Mouse (Mus musculus): ENCODE measurements around the gene Eml5. TPM values are rescaled to one million over a fixed set of nuclear protein-coding genes. Genes with fewer than 3 reads are reported as not detected.

The Eml5 gene
- polyA plus RNA-seq, 1 experiment = 0.32 TPM

GRCm38 (mm10) chr12:98802245-98802644 lies 99.0 kb downstream of the Eml5 start:
- Histone ChIP-seq H3K27ac (ENCODE audit: insufficient read depth, low read depth, low read length) (no peak overlapping the region), H3K4me1 (ENCODE audit: control insufficient read depth, insufficient read depth, insufficient read length, low read length) (no peaks in the 10 kb centered on the region), H3K27me3 (ENCODE audit: control insufficient read depth, insufficient read depth, low read length) (no peaks in the 10 kb centered on the region), H3K4me3 (ENCODE audit: low read depth, low read length) (no peak overlapping the region), H3K36me3 (ENCODE audit: control insufficient read depth, insufficient read depth, low read length) (no peaks in the 10 kb centered on the region)
- TF ChIP-seq POLR2A (IDR thresholded peaks at IDR 0.05; ENCODE audit: low read depth, low read length) (no peak), CTCF (IDR thresholded peaks at IDR 0.05; ENCODE audit: extremely low read depth, insufficient read length, insufficient replicate concordance, low read depth, low read length) (no peak)
- WGBS = 77% methylated on average over 3 of the region's 3 CpGs

DNA sequence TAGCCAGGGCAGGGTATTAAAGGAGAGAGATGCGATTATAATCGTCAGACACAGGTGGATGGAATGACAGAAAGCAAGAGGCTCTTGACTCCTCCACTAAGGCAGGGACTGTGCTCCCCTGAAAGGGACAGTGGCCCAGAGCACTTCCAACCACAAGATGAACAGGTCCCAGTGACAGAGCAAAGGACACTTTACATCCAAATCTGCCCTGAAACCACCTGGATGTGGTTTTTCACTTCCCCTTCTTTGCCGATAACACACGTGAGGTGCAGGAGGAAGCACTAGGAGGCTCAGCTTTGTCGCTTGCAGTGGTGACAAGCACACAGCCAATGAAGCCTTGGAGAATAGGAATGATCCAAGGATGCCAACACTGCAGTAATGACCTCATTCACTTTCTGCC lies 101.0 kb downstream of the Eml5 start:
- Histone ChIP-seq H3K4me3 (ENCODE audit: low read depth, low read length) (no peak overlapping the region), H3K27ac (ENCODE audit: insufficient read depth, low read depth, low read length) (no peak overlapping the region), H3K36me3 (ENCODE audit: control insufficient read depth, insufficient read depth, low read length) (peaks cover 3% of the 10 kb centered on the region; the same call in 1 of the 2 replicates), H3K27me3 (ENCODE audit: control insufficient read depth, insufficient read depth, low read length) (no peaks in the 10 kb centered on the region), H3K4me1 (ENCODE audit: control insufficient read depth, insufficient read depth, insufficient read length, low read length) (no peaks in the 10 kb centered on the region)
- TF ChIP-seq POLR2A (IDR thresholded peaks at IDR 0.05; ENCODE audit: low read depth, low read length) (no peak), CTCF (IDR thresholded peaks at IDR 0.05; ENCODE audit: extremely low read depth, insufficient read length, insufficient replicate concordance, low read depth, low read length) (no peak)
- 73% methylated on average over 5 of the region's 5 CpGs for WGBS

- Histone ChIP-seq H3K36me3 (ENCODE audit: control insufficient read depth, insufficient read depth, low read length) (peaks cover 17% of the 10 kb centered on the region), H3K27ac (ENCODE audit: insufficient read depth, low read depth, low read length) (no peak overlapping the region), H3K4me3 (ENCODE audit: low read depth, low read length) (no peak overlapping the region), H3K27me3 (ENCODE audit: control insufficient read depth, insufficient read depth, low read length) (no peaks in the 10 kb centered on the region), H3K4me1 (ENCODE audit: control insufficient read depth, insufficient read depth, insufficient read length, low read length) (no peaks in the 10 kb centered on the region)
- TF ChIP-seq CTCF (IDR thresholded peaks at IDR 0.05; ENCODE audit: extremely low read depth, insufficient read length, insufficient replicate concordance, low read depth, low read length) (no peak), POLR2A (IDR thresholded peaks at IDR 0.05; ENCODE audit: low read depth, low read length) (no peak)
- WGBS = 96% methylated on average over 3 of the region's 3 CpGs
These were observed 105.5 kb downstream of the Eml5 start for GRCm38 (mm10) chr12:98795731-98796318.

- TF ChIP-seq CTCF (IDR thresholded peaks at IDR 0.05; ENCODE audit: extremely low read depth, insufficient read length, insufficient replicate concordance, low read depth, low read length) (no peak), POLR2A (IDR thresholded peaks at IDR 0.05; ENCODE audit: low read depth, low read length) (no peak)
- H3K27me3 ChIP-seq (ENCODE audit: control insufficient read depth, insufficient read depth, low read length) = no peaks in the 10 kb centered on the region
- H3K4me3 ChIP-seq (ENCODE audit: low read depth, low read length) = no peak overlapping the region
- WGBS = 83% methylated on average over 1 of the region's 1 CpGs
- H3K27ac ChIP-seq (ENCODE audit: insufficient read depth, low read depth, low read length) = no peak overlapping the region
- H3K36me3 ChIP-seq (ENCODE audit: control insufficient read depth, insufficient read depth, low read length) = peaks cover 61% of the 10 kb centered on the region
- H3K4me1 ChIP-seq (ENCODE audit: control insufficient read depth, insufficient read depth, insufficient read length, low read length) = no peaks in the 10 kb centered on the region
These were observed 117.0 kb downstream of the Eml5 start for GRCm38 (mm10) chr12:98784251-98784650.

DNA sequence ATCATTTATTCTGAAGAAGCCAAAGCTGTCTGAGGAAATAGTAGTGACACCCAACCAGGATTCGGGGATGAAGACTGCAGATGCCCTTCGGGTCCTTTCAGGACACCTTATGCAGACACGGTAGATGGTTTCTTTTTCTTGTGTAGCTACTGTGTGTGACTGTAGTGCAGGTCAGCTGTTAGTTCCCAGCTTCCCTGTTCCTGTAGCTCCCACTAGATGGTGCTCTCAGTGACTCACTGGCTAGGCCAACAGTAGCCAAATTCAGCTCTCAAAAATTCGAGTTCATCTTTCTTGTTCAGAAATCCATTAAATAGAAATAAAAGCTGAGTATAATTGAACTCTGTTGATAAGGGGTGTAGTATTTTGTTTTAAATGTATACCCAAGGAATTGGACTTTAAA lies 122.1 kb downstream of the Eml5 start:
- Histone ChIP-seq H3K27me3 (ENCODE audit: control insufficient read depth, insufficient read depth, low read length) (no peaks in the 10 kb centered on the region), H3K4me1 (ENCODE audit: control insufficient read depth, insufficient read depth, insufficient read length, low read length) (no peaks in the 10 kb centered on the region), H3K4me3 (ENCODE audit: low read depth, low read length) (no peak overlapping the region), H3K27ac (ENCODE audit: insufficient read depth, low read depth, low read length) (no peak overlapping the region), H3K36me3 (ENCODE audit: control insufficient read depth, insufficient read depth, low read length) (peaks cover 53% of the 10 kb centered on the region)
- TF ChIP-seq CTCF (IDR thresholded peaks at IDR 0.05; ENCODE audit: extremely low read depth, insufficient read length, insufficient replicate concordance, low read depth, low read length) (peak; percentile 31; the same call in 1 of the 2 replicates), POLR2A (IDR thresholded peaks at IDR 0.05; ENCODE audit: low read depth, low read length) (no peak)
- 62% methylated on average over 4 of the region's 4 CpGs for WGBS

- Histone ChIP-seq H3K27me3 (ENCODE audit: control insufficient read depth, insufficient read depth, low read length) (no peaks in the 10 kb centered on the region), H3K4me3 (ENCODE audit: low read depth, low read length) (no peak overlapping the region), H3K4me1 (ENCODE audit: control insufficient read depth, insufficient read depth, insufficient read length, low read length) (no peaks in the 10 kb centered on the region), H3K27ac (ENCODE audit: insufficient read depth, low read depth, low read length) (no peak overlapping the region), H3K36me3 (ENCODE audit: control insufficient read depth, insufficient read depth, low read length) (peaks cover 49% of the 10 kb centered on the region)
- WGBS = 66% methylated on average over 3 of the region's 3 CpGs
- no peak for TF ChIP-seq CTCF (IDR thresholded peaks at IDR 0.05; ENCODE audit: extremely low read depth, insufficient read length, insufficient replicate concordance, low read depth, low read length)
- no peak for TF ChIP-seq POLR2A (IDR thresholded peaks at IDR 0.05; ENCODE audit: low read depth, low read length)
These were observed 123.8 kb downstream of the Eml5 start for GRCm38 (mm10) chr12:98777509-98777908.

DNA sequence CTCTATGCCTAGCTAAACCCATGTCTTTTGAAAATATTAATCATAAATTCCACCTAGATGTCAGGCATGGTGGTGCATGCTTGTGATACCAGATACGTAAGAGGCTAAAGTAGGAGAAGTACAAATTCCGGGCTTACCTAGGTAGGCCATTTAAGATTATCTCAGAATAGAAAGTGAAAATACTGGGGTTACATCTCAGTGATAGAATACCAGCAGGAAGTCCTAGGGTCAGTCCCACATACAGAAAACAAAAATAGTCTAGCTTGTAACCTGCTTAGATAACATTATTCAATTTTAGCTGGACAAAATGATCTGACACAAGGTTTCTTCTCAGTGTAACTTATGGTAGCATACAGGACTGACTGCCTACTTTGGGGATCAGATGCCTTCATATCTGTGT lies 135.0 kb downstream of the Eml5 start:
- 48% methylated on average over 2 of the region's 2 CpGs for WGBS
- no peak overlapping the region for H3K27ac ChIP-seq (ENCODE audit: insufficient read depth, low read depth, low read length)
- TF ChIP-seq POLR2A (IDR thresholded peaks at IDR 0.05; ENCODE audit: low read depth, low read length) = no peak
- no peak for TF ChIP-seq CTCF (IDR thresholded peaks at IDR 0.05; ENCODE audit: extremely low read depth, insufficient read length, insufficient replicate concordance, low read depth, low read length)
- no peaks in the 10 kb centered on the region for H3K27me3 ChIP-seq (ENCODE audit: control insufficient read depth, insufficient read depth, low read length)
- peaks cover 33% of the 10 kb centered on the region for H3K36me3 ChIP-seq (ENCODE audit: control insufficient read depth, insufficient read depth, low read length)
- no peaks in the 10 kb centered on the region; the same call in 1 of the 2 replicates for H3K4me1 ChIP-seq (ENCODE audit: control insufficient read depth, insufficient read depth, insufficient read length, low read length)
- H3K4me3 ChIP-seq (ENCODE audit: low read depth, low read length) = no peak overlapping the region
